Mouse (Mus musculus) E14TG2a.4 (cell line): ENCODE results near the gene Atp6v1a.

Experiments
- CTCF ChIP-seq: conservative IDR thresholded peaks from 2 replicates; pipeline ENCODE4 v1.5.1; 2014; ENCODE audit warnings: low read length
- POU5F1 ChIP-seq: IDR thresholded peaks from 2 replicates; pipeline ENCODE4 v1.6.1; 2014; ENCODE audit warnings: low read length, borderline replicate concordance

DNA sequence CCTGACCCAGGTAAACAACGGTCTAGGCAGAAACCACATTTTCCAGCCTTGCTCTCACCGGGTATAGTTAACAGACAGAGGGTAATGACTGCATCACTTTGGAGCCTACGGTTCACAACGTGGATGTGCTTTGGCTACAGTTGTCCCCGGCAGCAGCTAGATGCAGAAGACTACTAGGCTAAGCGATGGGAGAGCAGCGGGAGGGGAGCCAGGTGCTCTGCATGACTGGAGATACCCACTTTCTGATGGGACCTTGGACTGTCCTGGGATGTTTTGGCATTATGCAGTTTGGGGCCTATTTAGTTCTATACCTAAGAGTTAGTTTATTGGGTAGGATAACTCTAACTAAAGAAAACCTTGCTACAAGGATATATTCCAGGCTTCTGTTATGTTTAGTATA, 40.1 kb downstream of the Atp6v1a start:
- TF ChIP-seq CTCF (no peak), POU5F1 (no peak)
